Mouse (Mus musculus) left cerebral cortex, adult 2 months (tissue): ENCODE measurements around the gene Gramd4. TPM values are rescaled to one million over a fixed set of nuclear protein-coding genes. Genes with fewer than 3 reads are reported as not detected.
"Not testable (repeated sequence)": the region's sequence is repeated elsewhere in the genome, so short reads cannot be mapped to it uniquely, and the experiment has no call there.

Source experiments
- DNase-seq, 2 experiments: peaks; one replicate each; pipeline ENCODE4 v3.0.0; 2021 to 2022; ENCODE audit warnings: low spot score in 2 of 2, mixed read lengths in 1 of 2; ENCODE audit errors: extremely low spot score in 1 of 2
- H3K27ac ChIP-seq: fragments of 200-600 bp; 2 replicates; pipeline ENCODE4 v1.8.1; 2022
- H3K4me3 ChIP-seq: fragments of 200-600 bp; 2 replicates; pipeline ENCODE4 v1.8.1; 2022
- CTCF ChIP-seq: fragments of 200-600 bp; IDR thresholded peaks from 2 replicates; pipeline ENCODE4 v1.8.1; 2022; ENCODE audit warnings: antibody characterized with exemption, mild to moderate bottlenecking, moderate library complexity
- intact Hi-C: fragments of 180-260 bp; cut with DNase I; formaldehyde crosslinking; loops from one replicate; pipeline ENCODE4 v1.15.1; 2025
- total RNA-seq, 2 experiments: library from RNA; stranded (reverse); gene quantifications; 2 replicates each; pipeline ENCODE4 v1.2.3; 2021

Gramd4 gene
- total RNA-seq, 2 experiments from 2014 or later = 46.2 to 51.7 TPM

GRCm38 (mm10) chr15:86140323-86140722 lies 82.8 kb downstream of the Gramd4 start:
- intact Hi-C loops = loop anchor here (5.0 kb wide), 1 partner anchor 87 kb away; no protein-coding TSS in a partner anchor
- peak; percentile 47 to 63 for DNase-seq
- H3K4me3 ChIP-seq = no peak overlapping the region
- no peak overlapping the region for H3K27ac ChIP-seq
- peak; percentile 96; the same call in 1 of the 2 replicates for TF ChIP-seq CTCF

GRCm38 (mm10) chr15:86144577-86144976 lies 87.1 kb downstream of the Gramd4 start:
- Histone ChIP-seq H3K4me3 (no peak overlapping the region), H3K27ac (no peak overlapping the region; the same call in 1 of the 2 replicates)
- DNase-seq = no peak
- no peak for TF ChIP-seq CTCF
- intact Hi-C loops = loop anchor here (5.0 kb wide), 1 partner anchor 83 kb away; no protein-coding TSS in a partner anchor

- intact Hi-C loops = no loop called here
- DNase-seq = no peak
- TF ChIP-seq CTCF = no peak
- Histone ChIP-seq H3K4me3 (no peak overlapping the region), H3K27ac (no peak overlapping the region)
Measured at GRCm38 (mm10) chr15:86145046-86145445, 87.6 kb downstream of the Gramd4 start.

- intact Hi-C loops = no loop called here
- DNase-seq = no peak
- no peak for TF ChIP-seq CTCF
- H3K4me3 ChIP-seq = no peak overlapping the region
- no peak overlapping the region for H3K27ac ChIP-seq
Measured at GRCm38 (mm10) chr15:86146922-86147321, 89.4 kb downstream of the Gramd4 start.

- intact Hi-C loops = no loop called here
- no peak overlapping the region for H3K27ac ChIP-seq
- no peak overlapping the region for H3K4me3 ChIP-seq
- no peak for TF ChIP-seq CTCF
- DNase-seq = no peak
Measured at GRCm38 (mm10) chr15:86150593-86150992, 93.1 kb downstream of the Gramd4 start.

GRCm38 (mm10) chr15:86153481-86153960 lies 96.0 kb downstream of the Gramd4 start:
- H3K4me3 ChIP-seq = no peak overlapping the region
- intact Hi-C loops = no loop called here
- no peak for TF ChIP-seq CTCF

GRCm38 (mm10) chr15:86156492-86156891 lies 99.0 kb downstream of the Gramd4 start:
- intact Hi-C loops = no loop called here

More at GRCm38 (mm10) chr15:86153481-86153960, 96.0 kb downstream of the Gramd4 start:
- no peak overlapping the region for H3K27ac ChIP-seq
- no peak for DNase-seq

GRCm38 (mm10) chr15:86159093-86159492 lies 101.6 kb downstream of the Gramd4 start:
- intact Hi-C loops = no loop called here
- no peak for DNase-seq
- no peak for TF ChIP-seq CTCF
- H3K4me3 ChIP-seq = no peak overlapping the region
- no peak overlapping the region for H3K27ac ChIP-seq

More at GRCm38 (mm10) chr15:86156492-86156891, 99.0 kb downstream of the Gramd4 start:
- Histone ChIP-seq H3K4me3 (no peak overlapping the region), H3K27ac (no peak overlapping the region)
- no peak for TF ChIP-seq CTCF
- DNase-seq = no peak

GRCm38 (mm10) chr15:86159719-86160118 lies 102.2 kb downstream of the Gramd4 start:
- Histone ChIP-seq H3K27ac (no peak overlapping the region), H3K4me3 (no peak overlapping the region)
- peak; percentile 17; the same call in 1 of the 2 replicates for TF ChIP-seq CTCF
- intact Hi-C loops = no loop called here
- DNase-seq = no peak

- Histone ChIP-seq H3K4me3 (no peak overlapping the region), H3K27ac (no peak overlapping the region)
- TF ChIP-seq CTCF = no peak
- intact Hi-C loops = no loop called here
- no peak for DNase-seq
Measured at GRCm38 (mm10) chr15:86160906-86161305, 103.4 kb downstream of the Gramd4 start.

GRCm38 (mm10) chr15:86161800-86162199 lies 104.3 kb downstream of the Gramd4 start:
- DNase-seq, H3K27ac ChIP-seq, intact Hi-C loops, H3K4me3 ChIP-seq: not testable (repeated sequence)
- peak; percentile 45 for TF ChIP-seq CTCF

GRCm38 (mm10) chr15:86164718-86165345 lies 107.3 kb downstream of the Gramd4 start:
- intact Hi-C loops = no loop called here
- no peak for DNase-seq
- no peak overlapping the region for H3K27ac ChIP-seq
- no peak overlapping the region for H3K4me3 ChIP-seq
- no peak for TF ChIP-seq CTCF
